Mouse (Mus musculus): ENCODE data around the gene Trpc2.
A peak's percentile ranks its signal among the peaks of the same experiment; 100 is the strongest.
"Not testable (repeated sequence)": the region's sequence is repeated elsewhere in the genome, so short reads cannot be mapped to it uniquely, and the experiment has no call there.

Trpc2 gene

DNA sequence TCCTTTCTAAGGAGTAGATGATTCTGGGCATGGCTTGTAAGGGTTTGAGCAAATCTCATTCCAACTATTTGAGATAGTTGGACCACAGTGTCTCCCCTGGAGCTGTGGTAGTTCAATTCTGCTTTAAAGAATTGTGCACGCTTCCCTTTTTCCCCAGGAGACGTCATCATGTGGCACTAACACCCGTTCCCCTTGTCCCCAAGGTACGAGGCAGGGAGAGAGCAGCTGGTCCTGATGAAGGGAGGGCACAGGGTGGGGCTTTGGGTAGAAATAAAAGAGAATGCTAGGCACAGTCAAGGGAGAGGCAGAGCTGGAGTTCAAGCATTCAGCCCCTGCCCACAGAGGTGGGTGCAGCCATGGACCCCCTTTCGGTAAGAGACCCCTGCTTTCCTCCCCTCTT, at the start of gene Trpc2:
Trpc2 (plus strand) TSS at position 301 of the 400 bp plus-strand sequence.
- no peak for DNase-seq

DNA sequence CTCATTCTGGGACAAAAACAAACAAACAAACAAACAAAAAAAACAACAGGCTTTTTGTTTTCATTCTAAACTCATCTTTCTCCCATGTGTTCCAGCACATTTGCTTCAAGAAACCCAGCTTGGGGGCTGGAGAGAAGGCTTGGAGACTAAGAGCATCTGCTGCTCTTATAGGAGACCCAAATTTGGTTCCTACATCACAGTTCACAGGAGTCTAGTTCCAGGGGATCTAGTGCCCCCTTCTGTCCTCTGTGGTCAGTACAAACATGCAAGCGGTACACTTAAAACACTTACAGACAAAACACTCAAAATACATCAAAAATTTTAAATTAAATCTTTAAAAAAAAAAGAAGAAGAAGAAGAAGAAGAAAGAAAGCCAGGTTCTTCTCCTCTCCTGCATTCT, 48.0 kb upstream of the Trpc2 start:
- DNase-seq = no peak

DNA sequence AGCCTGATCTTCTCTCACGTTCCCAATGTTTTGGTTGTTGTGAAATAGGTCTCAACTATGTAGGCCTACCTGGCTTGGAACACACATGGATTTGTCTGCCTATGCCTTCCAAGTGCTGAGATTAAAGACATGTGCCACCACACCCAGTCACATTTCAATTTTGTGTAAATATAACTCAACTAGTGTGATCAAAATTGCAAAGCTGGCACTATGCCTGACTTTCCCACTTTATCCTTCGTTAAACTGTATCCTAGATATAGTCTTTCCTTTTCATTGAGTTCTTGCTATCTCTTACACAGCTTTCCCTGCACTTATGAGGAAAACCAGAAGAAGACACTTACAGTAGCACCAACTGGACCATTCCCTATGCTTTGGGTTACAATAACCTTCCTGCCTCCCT, 47.4 kb upstream of the Trpc2 start:
- no peak for DNase-seq

- DNase-seq = no peak
Observed at GRCm38 (mm10) chr7:102037318-102037717, 45.6 kb upstream of the Trpc2 start.

DNA sequence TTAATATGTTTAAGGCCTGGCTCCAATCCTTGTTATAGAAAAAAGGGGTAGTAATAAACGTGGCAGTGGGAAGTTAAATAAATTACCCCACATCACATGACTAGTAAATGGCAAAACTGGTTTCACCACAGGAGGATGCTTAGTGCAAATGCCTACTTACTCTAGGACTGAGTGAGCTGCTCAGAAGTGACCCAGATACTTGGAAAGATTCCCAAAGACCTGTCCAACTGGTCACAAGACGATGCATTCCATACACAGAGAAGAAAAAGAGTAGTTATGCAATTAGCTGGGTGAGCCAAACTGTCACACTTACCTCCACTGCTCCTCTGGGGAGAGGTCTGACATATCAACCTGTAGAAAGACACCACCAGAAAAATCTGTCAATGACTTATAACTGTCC, 40.6 kb upstream of the Trpc2 start:
- peak; percentile 41 for DNase-seq

DNA sequence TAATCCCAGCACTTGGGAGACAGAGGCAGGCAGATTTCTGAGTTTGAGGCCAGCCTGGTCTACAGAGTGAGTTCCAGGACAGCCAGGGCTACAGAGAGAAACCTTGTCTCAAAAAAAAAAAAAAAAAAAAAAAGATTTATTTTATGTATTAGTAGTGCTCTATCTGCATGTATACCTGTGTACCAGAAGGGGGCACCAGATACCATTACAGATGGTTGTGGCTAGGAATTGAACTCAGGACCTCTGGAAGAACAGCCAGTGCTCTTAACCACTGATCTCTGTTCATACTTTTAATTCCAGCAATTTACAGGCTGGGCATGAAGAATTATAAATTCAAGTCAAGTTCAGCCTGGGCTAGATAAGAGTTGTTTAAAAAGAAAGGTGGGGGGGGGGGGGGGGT, 34.4 kb upstream of the Trpc2 start:
- DNase-seq = not testable (repeated sequence)

DNA sequence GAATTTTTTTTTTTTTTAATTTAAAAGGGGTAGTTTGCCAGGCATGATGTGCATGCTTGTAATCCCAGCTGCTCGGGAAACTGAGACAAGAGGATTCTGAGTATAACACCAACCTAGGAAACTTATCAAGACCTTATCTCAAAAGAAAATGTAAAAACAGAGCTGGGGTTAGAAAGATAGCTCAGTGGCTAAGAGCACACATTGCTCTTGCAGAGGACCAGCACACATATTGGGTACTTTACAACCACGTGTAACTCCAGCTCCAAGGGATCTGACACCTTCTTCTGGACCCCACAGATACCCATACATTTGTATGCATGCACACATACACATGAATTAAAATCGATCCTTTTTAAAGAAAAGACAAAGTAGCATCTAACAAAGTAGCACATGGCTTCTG, 21.6 kb upstream of the Trpc2 start:
- DNase-seq = no peak

GRCm38 (mm10) chr7:102062203-102062602, 20.7 kb upstream of the Trpc2 start:
- no peak for DNase-seq

GRCm38 (mm10) chr7:102063891-102064290, 19.0 kb upstream of the Trpc2 start:
- no peak for DNase-seq

DNA sequence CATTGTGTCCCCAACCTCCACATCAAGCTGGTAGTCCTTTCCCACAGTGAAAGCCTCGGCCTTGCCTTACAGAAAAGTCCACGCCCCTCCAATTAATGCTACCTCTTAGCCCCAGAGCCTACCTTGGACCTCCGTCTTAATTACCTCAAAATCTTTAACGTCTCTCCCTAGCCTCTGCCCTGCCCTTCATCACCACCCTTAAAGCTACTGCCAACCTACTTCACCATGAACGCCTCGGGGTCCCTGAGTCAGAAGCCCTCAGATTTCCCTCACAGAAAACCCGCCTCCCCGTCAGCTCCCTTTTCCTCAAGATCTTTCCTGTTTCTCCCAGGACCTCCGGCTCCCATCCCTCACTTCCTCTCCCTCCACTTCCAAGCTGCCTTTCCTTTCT, 18.3 kb upstream of the Trpc2 start:
- no peak for DNase-seq

- DNase-seq = peak; percentile 94
Observed at GRCm38 (mm10) chr7:102065046-102065891, 17.6 kb upstream of the Trpc2 start, which contains the start of the genes Rnf121, Xndc1 and Xntrpc. Rnf121 (minus strand) TSS chr7:102065469. Xndc1 (plus strand) TSS chr7:102065511. Xntrpc (plus strand) TSS chr7:102065713.

DNA sequence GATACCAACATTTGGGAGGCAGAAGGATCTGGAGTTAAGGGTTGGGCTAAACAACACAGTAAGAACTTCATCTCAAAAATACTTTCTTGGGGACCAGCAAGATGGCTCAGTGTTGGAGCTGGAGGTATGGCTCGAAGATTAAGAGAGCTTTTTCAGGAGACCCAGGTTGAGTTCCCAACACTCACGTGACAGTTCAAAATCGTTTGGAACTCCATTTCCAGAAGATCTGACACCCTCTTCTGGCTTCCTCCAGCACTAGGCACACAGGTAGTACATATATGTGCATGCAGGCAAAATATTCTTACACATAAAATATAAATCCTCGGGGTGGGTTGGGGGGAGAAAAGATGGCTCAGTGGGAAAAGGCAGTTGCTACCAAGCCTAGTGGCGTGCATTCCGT, 16.6 kb upstream of the Trpc2 start:
- no peak for DNase-seq

DNA sequence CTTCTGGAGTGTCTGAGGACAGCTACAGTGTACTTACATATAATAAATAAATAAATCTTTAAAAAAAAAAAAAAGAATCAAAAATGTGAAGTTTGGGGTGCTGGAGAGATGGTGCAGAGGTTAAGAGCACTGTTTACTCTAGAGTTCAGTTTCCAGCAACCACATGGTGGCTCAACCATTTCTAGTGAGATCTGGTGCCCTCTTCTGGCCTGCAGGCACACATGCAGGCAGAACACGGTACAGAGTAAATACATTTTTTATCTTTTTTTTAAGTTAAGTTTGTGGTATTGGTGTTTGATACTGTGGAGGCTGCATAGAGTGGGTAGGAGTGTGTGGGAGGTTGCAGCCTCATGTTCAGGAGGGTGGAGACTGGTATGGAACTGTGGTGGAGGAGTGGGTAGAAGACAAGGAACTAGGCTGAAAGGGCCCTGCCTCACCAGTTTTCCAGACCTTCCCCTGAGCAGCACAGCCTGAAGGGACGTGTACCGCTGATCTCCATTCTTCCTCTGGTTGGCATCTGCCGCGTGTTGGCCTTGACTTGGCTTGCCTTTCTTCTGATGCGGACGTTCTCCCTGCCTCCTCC, 6.1 kb upstream of the Trpc2 start:
- no peak for DNase-seq

DNA sequence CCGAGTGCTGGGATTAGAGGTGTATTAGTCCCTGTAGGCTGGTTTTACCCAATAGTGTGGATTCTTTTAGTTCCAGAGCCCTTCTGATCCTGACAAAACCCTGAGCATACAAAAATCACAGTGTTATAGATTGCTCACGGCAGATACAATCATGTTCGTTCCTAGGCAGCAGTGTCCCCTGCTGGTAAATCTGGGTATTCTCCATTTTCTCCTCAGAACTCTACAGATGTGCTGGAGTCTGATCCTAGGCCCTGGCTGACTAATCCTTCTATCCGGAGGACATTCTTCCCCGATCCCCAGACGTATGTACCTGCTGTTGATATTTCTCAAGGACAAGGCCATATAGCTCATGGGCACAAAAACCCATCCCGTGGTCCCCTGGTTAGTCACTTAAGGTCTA, 4.4 kb upstream of the Trpc2 start:
- DNase-seq = peak; percentile 41

DNA sequence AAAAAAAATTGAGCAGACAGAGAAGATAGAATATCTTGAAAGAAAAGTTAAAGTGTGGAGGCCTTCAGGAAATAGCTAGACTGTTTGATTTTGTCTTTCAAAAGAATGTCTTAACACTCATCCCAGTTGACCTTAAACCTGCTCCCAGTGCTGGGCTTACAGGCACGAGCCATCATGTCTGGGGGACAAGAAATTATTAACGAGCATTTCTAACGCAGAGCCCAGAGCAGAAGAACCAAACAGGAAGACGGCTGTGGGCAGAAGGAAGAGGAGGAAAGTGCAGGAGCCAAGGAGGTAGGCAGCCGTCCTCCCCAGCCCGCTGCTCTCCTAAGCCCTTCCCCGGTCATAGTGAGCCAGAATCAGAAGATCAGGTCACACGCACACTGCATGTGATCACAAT, 2.6 kb upstream of the Trpc2 start:
- DNase-seq = no peak

DNA sequence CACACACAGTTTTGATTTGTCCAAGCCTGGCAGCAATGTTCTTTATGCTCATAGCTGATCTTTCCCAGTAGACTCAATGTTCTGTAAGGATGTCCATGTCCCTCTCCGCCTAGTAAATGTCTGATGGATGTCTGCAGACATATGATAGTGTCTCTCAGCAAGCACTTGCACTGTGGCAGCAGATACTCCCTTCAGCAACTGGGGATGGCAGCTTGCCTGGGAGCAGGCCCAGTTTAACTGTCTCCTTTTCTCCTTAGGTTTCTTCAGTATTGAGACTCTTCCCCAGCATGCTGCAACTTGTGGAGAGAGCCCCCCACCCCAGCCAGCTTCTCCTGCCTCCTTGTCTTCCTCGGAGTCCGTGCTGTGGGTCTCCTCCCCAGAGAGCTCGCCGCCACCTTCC, 1.1 kb upstream of the Trpc2 start:
- DNase-seq = no peak

DNA sequence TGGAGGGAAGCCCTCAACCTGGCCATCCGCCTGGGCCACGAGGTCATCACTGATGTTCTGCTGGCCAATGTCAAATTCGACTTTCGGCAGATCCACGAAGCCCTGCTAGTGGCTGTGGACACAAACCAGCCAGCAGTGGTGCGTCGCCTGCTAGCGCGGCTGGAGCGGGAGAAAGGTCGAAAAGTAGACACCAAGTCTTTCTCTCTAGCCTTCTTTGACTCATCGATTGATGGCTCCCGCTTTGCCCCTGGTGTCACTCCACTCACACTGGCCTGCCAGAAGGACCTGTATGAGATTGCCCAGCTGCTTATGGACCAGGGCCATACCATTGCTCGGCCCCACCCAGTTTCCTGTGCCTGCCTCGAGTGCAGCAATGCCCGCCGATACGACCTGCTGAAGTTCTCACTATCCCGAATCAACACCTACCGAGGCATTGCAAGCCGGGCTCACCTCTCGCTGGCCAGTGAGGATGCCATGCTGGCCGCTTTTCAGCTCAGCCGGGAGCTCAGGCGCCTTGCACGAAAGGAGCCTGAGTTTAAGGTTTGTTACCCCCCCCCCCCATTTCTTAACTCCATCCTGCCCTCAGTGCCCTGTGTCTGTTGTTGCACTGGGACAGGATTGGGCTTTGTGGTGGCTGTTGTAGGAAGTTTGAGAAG, 1.3 kb downstream of the Trpc2 start:
- DNase-seq = no peak

- DNase-seq = no peak
Observed at GRCm38 (mm10) chr7:102087336-102087735, 4.4 kb downstream of the Trpc2 start.

DNA sequence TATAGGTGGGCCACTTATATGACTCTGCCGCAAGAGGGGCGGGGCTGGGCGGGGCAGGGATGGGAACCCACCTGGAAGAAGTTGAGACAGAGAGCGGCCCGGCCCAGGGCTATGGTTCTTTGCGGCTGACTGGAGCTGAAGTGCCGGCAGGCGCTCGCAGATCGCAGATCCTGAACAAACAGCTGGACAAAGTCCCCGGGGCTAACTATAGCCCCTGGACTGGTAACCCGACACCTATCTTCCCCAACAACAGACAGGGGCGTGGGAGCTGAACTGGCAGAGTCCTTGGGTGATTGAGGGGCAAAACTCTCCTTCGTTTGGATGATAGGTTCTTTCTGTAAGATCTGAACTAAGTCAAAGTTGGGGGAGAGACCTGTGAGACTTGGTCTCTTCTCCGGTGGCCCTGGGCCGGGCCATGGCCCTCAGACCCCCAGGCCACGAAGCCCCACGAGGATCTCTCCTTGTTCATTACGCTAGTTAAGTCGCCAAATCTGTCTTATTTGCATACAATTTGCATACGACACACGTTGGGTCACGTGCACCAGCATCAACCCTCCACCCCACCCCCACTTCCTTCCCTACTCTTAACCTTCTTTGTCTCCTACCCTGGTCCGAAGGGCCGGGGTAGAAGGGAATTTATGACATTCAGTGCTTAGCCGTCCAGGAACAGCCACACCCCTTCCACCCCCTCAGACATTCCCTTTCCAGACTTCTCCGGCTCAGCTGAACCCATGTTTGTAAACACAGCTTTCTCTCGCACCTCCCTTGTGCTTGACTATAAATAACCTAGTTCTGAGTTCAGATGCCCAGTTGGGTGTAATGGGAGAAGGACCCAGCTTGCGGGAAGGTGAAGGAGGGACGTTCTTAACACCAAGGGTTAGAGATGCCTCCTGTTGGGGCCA, 17.1 kb downstream of the Trpc2 start:
- DNase-seq = peak; percentile 41

DNA sequence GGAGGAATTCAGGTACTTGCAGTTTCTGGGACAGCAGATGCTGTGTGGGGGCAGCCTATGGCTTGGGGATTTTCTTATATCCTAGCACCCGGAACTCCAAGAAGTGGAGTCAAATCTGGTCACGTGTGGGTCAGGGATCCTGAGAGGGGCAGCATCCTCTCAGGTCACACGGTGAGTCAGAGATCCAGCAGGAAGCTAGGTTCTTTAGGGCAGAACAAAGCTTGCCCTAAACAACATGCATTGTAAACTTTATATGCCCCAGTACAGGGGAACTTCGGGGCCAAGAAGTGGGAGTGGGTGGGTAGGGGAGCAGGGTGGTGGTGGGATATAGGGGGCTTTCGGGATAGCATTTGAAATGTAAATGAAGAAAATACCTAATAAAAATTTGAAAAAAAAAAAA, 18.0 kb downstream of the Trpc2 start:
- no peak for DNase-seq

DNA sequence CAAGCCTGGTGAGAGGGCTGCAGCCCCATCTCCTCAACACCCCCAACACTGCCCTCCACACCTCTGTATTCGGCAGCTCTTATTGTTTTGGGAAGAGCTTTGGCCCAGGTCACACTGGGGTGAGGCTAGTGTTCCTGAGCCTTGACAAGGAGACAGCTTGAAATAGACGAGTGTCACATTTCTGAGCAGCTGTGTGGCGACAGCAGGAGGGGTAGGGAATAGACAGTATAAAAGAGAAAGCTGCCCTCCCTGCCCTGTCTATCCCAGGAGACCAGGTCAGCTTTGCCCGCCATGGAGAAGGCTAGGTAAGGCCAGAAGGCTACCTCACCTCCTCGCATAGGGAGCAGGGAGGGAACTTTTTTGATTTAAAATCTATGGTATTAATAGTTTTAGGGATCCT, 18.6 kb downstream of the Trpc2 start, which contains the start of gene Art1:
Art1 (plus strand) TSS at position 257 of the 400 bp plus-strand sequence.
- DNase-seq = no peak

DNA sequence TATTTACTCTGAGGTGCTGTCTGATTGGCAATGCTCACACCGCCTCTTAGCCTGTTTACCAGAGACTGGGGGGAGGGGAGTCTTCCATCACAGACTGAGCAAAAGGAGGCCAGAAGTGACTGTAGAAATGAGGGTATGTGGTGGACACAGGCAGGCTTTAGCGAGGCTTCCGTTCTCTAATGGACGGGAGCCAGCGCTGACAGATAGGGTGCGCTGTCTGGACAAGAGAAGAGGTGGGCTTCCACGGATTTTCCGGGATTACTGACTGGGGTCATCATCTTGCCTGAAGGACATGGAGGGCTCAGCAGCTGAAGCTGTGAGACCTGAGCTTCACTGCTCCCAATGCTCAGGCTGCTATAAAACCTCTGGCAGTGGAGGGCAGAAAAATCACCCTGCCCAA, 19.3 kb downstream of the Trpc2 start:
- no peak for DNase-seq

- no peak for DNase-seq
Observed at GRCm38 (mm10) chr7:102102696-102103095, 19.8 kb downstream of the Trpc2 start.

All from kidney, postnatal 14 days (tissue).